Mouse (Mus musculus): ENCODE measurements around the gene Fgf2. TPM values are rescaled to one million over a fixed set of nuclear protein-coding genes. Genes with fewer than 3 reads are reported as not detected.

Fgf2 gene
- polyA plus RNA-seq, 1 experiment from 2014 or later = 0.38 TPM

GRCm38 (mm10) chr3:37398661-37399395, 50.7 kb downstream of the Fgf2 start:
- no peaks in the 10 kb centered on the region for H3K4me1 ChIP-seq (replicated peaks)
- no peak for DNase-seq (ENCODE audit: low spot score)
- H3K4me3 ChIP-seq = no peak overlapping the region
- no peaks in the 10 kb centered on the region for H3K27me3 ChIP-seq (ENCODE audit: insufficient read depth, poor library complexity, severe bottlenecking)
- no peaks in the 10 kb centered on the region for H3K9me3 ChIP-seq
- H3K27ac ChIP-seq = no peak overlapping the region
- no peaks in the 10 kb centered on the region for H3K36me3 ChIP-seq
- WGBS = 87% methylated on average over 7 of the region's 7 CpGs

DNA sequence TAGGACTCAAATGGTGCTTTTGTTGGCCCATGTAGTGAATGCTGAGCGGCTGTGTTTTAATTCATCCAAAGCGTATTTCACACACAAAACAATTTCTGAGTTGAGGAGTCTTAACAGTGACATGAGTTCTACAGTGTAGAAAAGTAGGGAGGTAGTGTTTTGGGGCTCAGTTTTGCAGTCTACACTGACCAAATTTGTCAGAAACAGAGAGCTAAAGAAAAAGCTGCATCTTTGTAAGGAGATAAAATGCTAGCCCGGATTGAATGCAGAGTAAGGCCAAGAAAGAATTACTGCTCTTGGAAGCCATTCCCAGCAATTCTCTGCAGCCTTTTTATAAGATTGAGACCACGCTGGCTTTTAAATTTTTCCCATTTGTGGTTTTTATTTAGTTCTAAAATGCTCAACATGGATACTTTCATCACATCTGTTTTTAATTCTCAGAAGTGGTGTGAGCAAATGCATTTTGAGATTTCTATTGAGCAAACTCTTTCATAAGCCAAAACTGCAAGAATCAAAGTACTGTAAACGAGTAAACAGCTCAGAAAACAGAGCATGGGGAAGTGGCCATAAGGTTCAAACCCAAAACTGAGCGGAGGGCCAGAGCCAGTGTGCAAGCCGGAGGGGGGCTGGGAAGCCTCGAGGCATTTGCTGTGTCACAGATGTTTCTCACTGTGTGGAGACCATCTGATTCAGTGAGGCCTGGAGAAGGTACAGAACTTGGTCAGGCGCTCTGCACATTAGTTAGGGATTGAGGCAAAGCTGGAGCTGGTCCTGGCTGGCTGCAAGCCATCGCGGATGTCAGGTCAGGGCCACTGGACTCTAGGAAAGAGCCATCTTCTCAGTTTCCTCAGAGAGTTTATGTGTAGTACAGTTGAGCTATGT, 53.8 kb downstream of the Fgf2 start:
- WGBS = 79% methylated on average over 11 of the region's 11 CpGs
- H3K4me1 ChIP-seq (replicated peaks) = no peaks in the 10 kb centered on the region
- no peak overlapping the region for H3K4me3 ChIP-seq
- H3K36me3 ChIP-seq = no peaks in the 10 kb centered on the region
- no peak overlapping the region for H3K27ac ChIP-seq
- DNase-seq (ENCODE audit: low spot score) = no peak
- H3K9me3 ChIP-seq = no peaks in the 10 kb centered on the region
- no peaks in the 10 kb centered on the region for H3K27me3 ChIP-seq (ENCODE audit: insufficient read depth, poor library complexity, severe bottlenecking)

- Histone ChIP-seq H3K4me1 (replicated peaks) (no peaks in the 10 kb centered on the region), H3K27me3 (ENCODE audit: insufficient read depth, poor library complexity, severe bottlenecking) (no peaks in the 10 kb centered on the region), H3K36me3 (no peaks in the 10 kb centered on the region), H3K9me3 (no peaks in the 10 kb centered on the region), H3K4me3 (no peak overlapping the region), H3K27ac (no peak overlapping the region)
- DNase-seq (ENCODE audit: low spot score) = no peak
Measured at GRCm38 (mm10) chr3:37407598-37407997, 59.5 kb downstream of the Fgf2 start.

DNA sequence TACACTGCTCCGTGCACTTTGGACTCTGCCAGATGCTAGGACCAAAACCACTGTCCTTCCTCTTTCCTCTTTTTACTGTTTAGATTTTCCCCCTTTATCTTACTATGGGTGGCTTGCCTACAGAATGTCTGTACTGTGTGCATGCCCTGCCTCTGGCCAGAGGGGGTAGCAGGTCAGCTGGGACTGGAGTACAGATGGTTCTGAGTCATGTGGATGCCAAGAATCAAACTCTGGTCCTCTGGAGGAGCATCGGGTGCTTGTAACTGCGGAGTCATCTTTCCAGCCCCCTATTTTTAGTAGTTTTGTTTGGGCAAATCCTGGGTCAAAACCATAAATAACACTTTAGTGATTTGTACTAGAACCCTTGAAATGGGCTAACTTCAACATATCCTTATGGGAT, 65.3 kb downstream of the Fgf2 start:
- 91% methylated on average over 3 of the region's 3 CpGs for WGBS

GRCm38 (mm10) chr3:37414413-37414960, 66.3 kb downstream of the Fgf2 start:
- H3K9me3 ChIP-seq = no peaks in the 10 kb centered on the region
- H3K27me3 ChIP-seq (ENCODE audit: insufficient read depth, poor library complexity, severe bottlenecking) = no peaks in the 10 kb centered on the region
- H3K4me1 ChIP-seq (replicated peaks) = peaks cover 8% of the 10 kb centered on the region
- DNase-seq (ENCODE audit: low spot score) = peak; percentile 71
- 58% methylated on average over 14 of the region's 14 CpGs for WGBS
- H3K4me3 ChIP-seq = no peak overlapping the region
- H3K27ac ChIP-seq = no peak overlapping the region
- H3K36me3 ChIP-seq = no peaks in the 10 kb centered on the region

More for the DNA sequence above, 65.3 kb downstream of the Fgf2 start:
- no peaks in the 10 kb centered on the region for H3K9me3 ChIP-seq
- no peak overlapping the region for H3K4me3 ChIP-seq
- H3K36me3 ChIP-seq = no peaks in the 10 kb centered on the region
- peaks cover 3% of the 10 kb centered on the region for H3K4me1 ChIP-seq (replicated peaks)
- DNase-seq (ENCODE audit: low spot score) = no peak
- H3K27ac ChIP-seq = no peak overlapping the region
- no peaks in the 10 kb centered on the region for H3K27me3 ChIP-seq (ENCODE audit: insufficient read depth, poor library complexity, severe bottlenecking)

DNA sequence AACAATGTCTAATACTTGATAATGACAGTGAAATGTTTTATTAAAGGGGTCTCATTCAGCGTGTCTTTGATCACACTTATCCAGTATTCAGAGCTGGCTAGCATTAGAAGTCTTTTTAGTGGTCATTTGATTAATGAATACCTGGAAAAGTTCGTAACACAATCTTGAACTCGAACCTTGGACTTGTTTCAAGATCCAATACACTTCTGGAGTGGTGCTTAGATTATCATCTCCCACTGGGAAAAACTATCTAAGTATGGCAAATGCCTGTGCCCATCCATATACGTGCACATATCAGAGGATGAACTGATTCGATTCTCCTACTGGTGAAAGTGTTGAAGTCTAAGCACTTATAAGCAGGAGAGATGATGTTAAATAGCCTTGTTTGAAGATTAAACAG, 70.2 kb downstream of the Fgf2 start:
- Histone ChIP-seq H3K9me3 (no peaks in the 10 kb centered on the region), H3K4me3 (peak overlapping the region; percentile 85), H3K27ac (peak overlapping the region; percentile 93; the same call in 1 of the 2 replicates), H3K36me3 (peaks cover 1% of the 10 kb centered on the region; the same call in 1 of the 2 replicates), H3K4me1 (replicated peaks) (peaks cover 24% of the 10 kb centered on the region), H3K27me3 (ENCODE audit: insufficient read depth, poor library complexity, severe bottlenecking) (no peaks in the 10 kb centered on the region)
- DNase-seq (ENCODE audit: low spot score) = no peak
- 84% methylated on average over 5 of the region's 5 CpGs for WGBS

DNA sequence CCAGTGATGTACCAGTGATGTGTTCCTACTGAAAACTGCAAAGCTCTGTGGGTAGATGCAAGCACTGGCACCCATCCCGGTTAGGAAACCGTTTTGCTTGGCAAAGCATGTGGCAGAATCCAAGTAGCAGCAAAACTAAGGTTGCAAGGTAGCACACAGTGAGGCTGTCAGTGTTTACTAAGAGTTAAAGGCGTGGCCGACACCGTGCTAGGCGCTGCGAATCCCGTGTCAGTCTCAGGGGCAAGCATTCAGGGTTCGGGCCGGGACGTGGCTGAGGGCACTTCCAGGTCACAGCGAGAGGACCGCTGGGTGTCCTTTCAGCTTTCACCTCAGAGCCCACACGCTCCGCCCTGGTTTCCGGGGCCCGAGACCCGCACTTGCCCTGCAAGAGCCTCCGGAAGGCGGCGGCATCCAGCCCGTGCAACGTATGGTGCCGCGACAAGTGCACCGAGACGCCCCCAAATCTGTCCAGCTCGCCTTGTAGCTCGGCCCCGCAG, 70.9 kb downstream of the Fgf2 start:
- Histone ChIP-seq H3K4me3 (peak overlapping the region; percentile 85), H3K36me3 (peaks cover 4% of the 10 kb centered on the region; the same call in 1 of the 2 replicates), H3K4me1 (replicated peaks) (peaks cover 24% of the 10 kb centered on the region), H3K9me3 (no peaks in the 10 kb centered on the region), H3K27me3 (ENCODE audit: insufficient read depth, poor library complexity, severe bottlenecking) (no peaks in the 10 kb centered on the region), H3K27ac (peak overlapping the region; percentile 93)
- DNase-seq (ENCODE audit: low spot score) = no peak
- under 1% methylated on average over 30 of the region's 30 CpGs for WGBS

DNA sequence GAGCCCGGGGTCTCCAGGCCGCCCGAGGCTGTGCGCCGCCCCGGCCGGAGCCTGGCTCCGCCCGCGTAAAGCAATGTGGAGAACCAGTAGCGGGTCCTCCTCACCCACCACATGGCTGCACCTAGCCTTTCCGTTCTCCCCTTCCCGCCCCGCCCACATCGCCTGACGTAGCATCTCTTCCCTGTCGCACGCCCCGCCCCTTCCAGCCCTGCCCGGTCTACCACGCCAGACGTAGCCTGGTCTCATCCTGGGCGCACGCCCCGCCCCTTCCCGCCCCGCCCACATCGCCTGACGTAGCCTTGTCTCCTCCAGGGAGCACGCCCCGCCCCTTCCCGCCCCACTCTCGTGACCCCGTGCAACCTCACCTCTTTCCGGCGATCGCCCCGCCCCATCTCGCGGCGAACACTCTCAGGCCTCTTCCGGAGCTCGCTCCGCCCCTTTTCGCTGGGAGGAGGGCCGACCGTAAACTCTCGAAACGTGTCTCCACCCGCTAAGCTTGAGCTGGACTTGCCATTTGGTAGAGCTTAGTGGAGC, 71.4 kb downstream of the Fgf2 start, which contains the start of gene Spata5:
TSS of gene Spata5 (plus strand) at position 439 of the 534 bp plus-strand sequence.
- H3K36me3 ChIP-seq = peaks cover 4% of the 10 kb centered on the region; the same call in 1 of the 2 replicates

GRCm38 (mm10) chr3:37420072-37420471, 71.9 kb downstream of the Fgf2 start, which contains the start of gene Nudt6:
TSS of gene Nudt6 (minus strand) at chr3:37420211.
- 0% methylated on average over 50 of the region's 50 CpGs for WGBS
- no peaks in the 10 kb centered on the region for H3K9me3 ChIP-seq
- H3K27me3 ChIP-seq (ENCODE audit: insufficient read depth, poor library complexity, severe bottlenecking) = no peaks in the 10 kb centered on the region
- peak within 1 kb of the TSS; percentile 93 for H3K27ac ChIP-seq
- DNase-seq (ENCODE audit: low spot score) = peak; percentile 95
- peaks cover 8% of the 10 kb centered on the region for H3K36me3 ChIP-seq
- H3K4me3 ChIP-seq = peak within 1 kb of the TSS; percentile 85
- H3K4me1 ChIP-seq (replicated peaks) = peaks cover 24% of the 10 kb centered on the region

More for the DNA sequence above, 71.4 kb downstream of the Fgf2 start, which contains the start of gene Spata5:
- WGBS = under 1% methylated on average over 50 of the region's 50 CpGs
- Histone ChIP-seq H3K4me1 (replicated peaks) (peaks cover 24% of the 10 kb centered on the region), H3K27ac (peak within 1 kb of the TSS; percentile 93), H3K27me3 (ENCODE audit: insufficient read depth, poor library complexity, severe bottlenecking) (no peaks in the 10 kb centered on the region), H3K9me3 (no peaks in the 10 kb centered on the region), H3K4me3 (peak within 1 kb of the TSS; percentile 85)
- DNase-seq (ENCODE audit: low spot score) = peak; percentile 100

DNA sequence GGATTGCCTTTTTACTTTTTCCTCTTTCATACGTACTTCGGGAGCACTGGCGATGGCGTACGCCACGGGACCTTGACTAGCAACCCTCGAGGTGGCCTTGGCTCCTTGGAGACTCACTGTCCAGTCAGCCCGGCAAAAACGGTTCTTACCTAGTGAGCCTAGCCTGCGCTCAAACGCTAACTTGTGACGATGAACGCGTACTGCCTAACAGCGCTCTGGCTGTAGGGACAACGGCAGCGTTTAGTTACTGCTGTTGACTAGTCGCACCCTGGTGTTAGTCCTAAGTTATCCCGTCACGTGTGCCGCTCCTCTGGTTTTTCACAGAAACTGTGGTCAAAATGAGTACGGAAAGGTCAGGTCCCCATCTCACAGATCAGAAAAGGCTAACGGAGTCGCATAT, 72.5 kb downstream of the Fgf2 start:
- H3K4me3 ChIP-seq = peak overlapping the region; percentile 85
- H3K36me3 ChIP-seq = peaks cover 13% of the 10 kb centered on the region
- H3K27me3 ChIP-seq (ENCODE audit: insufficient read depth, poor library complexity, severe bottlenecking) = no peaks in the 10 kb centered on the region
- H3K4me1 ChIP-seq (replicated peaks) = peaks cover 24% of the 10 kb centered on the region
- H3K27ac ChIP-seq = peak overlapping the region; percentile 93
- under 1% methylated on average over 24 of the region's 24 CpGs for WGBS
- no peak for DNase-seq (ENCODE audit: low spot score)
- no peaks in the 10 kb centered on the region for H3K9me3 ChIP-seq

DNA sequence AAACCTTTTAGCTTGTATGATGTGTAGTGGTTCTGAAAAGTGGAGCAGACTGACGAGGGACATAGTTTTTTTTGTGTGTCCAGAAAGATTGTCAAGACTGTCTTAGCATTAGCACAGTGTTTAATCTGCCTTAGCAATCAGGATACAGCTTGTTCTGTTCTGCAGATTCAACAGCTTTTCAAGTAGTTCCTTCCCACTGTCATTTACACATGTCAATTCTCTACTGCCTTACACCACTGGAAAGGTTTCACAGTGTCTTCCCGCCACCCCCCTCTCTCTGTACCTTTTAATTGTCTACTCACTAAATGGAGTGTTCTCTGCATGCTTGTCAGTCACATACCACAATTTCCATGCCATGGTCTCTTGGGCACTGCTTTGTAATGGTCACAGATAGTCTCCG, 73.0 kb downstream of the Fgf2 start:
- H3K9me3 ChIP-seq = no peaks in the 10 kb centered on the region
- H3K4me1 ChIP-seq (replicated peaks) = peaks cover 24% of the 10 kb centered on the region
- H3K4me3 ChIP-seq = peak overlapping the region; percentile 85
- H3K36me3 ChIP-seq = peaks cover 17% of the 10 kb centered on the region
- DNase-seq (ENCODE audit: low spot score) = no peak
- peak overlapping the region; percentile 93; the same call in 1 of the 2 replicates for H3K27ac ChIP-seq
- no peaks in the 10 kb centered on the region for H3K27me3 ChIP-seq (ENCODE audit: insufficient read depth, poor library complexity, severe bottlenecking)
- 19% methylated on average over 3 of the region's 3 CpGs for WGBS

DNA sequence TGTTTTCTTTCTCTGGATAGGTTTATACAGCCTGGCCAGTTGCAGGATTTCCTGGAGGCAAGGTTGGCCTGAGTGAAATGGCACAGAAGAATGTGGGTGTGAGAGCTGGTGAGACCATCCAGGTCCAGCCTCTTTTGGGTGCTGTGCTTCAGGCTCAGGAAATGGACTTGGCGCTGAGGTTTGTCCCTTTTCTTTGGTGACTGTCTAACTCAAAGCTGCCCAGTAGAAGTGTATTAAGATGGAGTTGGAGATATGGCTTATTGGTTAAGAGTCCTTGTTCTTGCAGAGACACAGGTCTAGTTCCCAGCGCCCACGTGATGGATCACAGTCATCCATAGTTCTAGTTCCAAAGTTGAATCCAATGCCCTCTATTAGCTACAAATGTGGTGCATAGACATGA, 77.9 kb downstream of the Fgf2 start:
- Histone ChIP-seq H3K4me3 (no peak overlapping the region), H3K9me3 (no peaks in the 10 kb centered on the region), H3K36me3 (peaks cover 48% of the 10 kb centered on the region), H3K27me3 (ENCODE audit: insufficient read depth, poor library complexity, severe bottlenecking) (no peaks in the 10 kb centered on the region), H3K27ac (no peak overlapping the region), H3K4me1 (replicated peaks) (peaks cover 13% of the 10 kb centered on the region)
- no peak for DNase-seq (ENCODE audit: low spot score)
- 97% methylated on average over 3 of the region's 3 CpGs for WGBS
